Mouse (Mus musculus): ENCODE measurements around the gene Pmf1.

GRCm38 (mm10) chr3:88448443-88448842 is 38.3 kb upstream of the Pmf1 start:
- TF ChIP-seq CTCF (IDR thresholded peaks at IDR 0.05; ENCODE audit: control insufficient read depth, insufficient read depth, insufficient read length) (no peak), MAX (IDR thresholded peaks at IDR 0.05) (no peak), FOSL1 (IDR thresholded peaks at IDR 0.05; ENCODE audit: insufficient read depth, low read length, poor library complexity, severe bottlenecking) (no peak), USF1 (IDR thresholded peaks at IDR 0.05; ENCODE audit: low read depth) (no peak), MYOG (IDR thresholded peaks at IDR 0.05; ENCODE audit: control insufficient read depth, extremely low read depth, insufficient read length) (no peak)
